Mouse (Mus musculus): Measurements from ENCODE around the gene Anxa4. TPM values are rescaled to one million over a fixed set of nuclear protein-coding genes. Genes with fewer than 3 reads are reported as not detected.

Anxa4 gene
- polyA plus RNA-seq, 1 experiment from 2014 or later = 167 TPM

GRCm38 (mm10) chr6:86736313-86736712, 57.1 kb downstream of the Anxa4 start:
- TF ChIP-seq CTCF (IDR thresholded peaks at IDR 0.05) = no peak
- no peak for TF ChIP-seq EP300 (IDR thresholded peaks at IDR 0.05)
- Histone ChIP-seq H3K27ac (ENCODE audit: low read length) (no peak overlapping the region), H3K4me1 (ENCODE audit: insufficient read depth, low read depth, low read length) (peaks cover 6% of the 10 kb centered on the region; the same call in 1 of the 2 replicates), H3K4me3 (ENCODE audit: low read depth, low read length) (no peak overlapping the region), H3K27me3 (replicated peaks; ENCODE audit: insufficient read depth, low read length) (no peaks in the 10 kb centered on the region), H3K36me3 (ENCODE audit: insufficient read depth, low read length) (0 out of 2 replicates have a peak, but pooled peaks cover 2% of the 10 kb centered on the region), H3K9me3 (ENCODE audit: low read length) (no peaks in the 10 kb centered on the region), H3K4me2 (replicated peaks; ENCODE audit: low read depth, low read length) (no peak overlapping the region), H3K9ac (replicated peaks; ENCODE audit: low read depth) (no peak overlapping the region)
- WGBS = 81% methylated on average over 4 of the region's 4 CpGs
- ATAC-seq (no peak), DNase-seq (ENCODE audit: low spot score) (no peak)

DNA sequence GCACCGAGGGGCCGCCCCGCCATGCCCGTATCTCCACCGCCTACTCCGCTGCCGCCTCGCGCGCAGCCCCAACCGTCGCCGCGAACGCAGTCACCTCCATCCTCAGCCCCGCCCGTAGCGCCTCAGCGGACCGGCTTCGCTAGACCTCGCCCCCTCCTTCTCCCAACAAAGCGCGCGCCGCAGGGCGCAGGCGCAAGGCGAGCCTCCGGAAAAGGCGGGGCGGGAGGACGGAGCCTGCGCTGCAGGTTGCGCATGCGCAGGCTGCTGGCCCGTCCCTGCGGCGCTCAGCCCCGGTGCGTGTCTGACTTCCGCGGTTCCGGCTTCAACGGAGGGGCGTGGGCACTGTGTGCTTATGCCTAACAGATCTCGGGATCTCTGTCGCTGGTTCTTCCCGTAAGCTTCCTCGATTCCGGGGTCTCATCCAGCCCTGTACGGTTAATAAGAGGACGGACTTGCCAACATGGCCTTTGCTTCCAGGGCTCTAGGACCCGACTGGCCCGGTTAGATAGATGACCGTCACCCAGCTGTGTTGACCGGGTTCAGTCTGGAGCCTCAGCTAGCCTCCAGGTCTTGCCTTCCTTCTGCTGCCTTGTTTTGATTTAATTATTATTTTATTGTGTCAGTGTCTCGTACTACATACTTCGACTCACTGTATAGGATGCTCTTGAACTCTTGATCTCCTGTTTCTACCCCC, 60.1 kb downstream of the Anxa4 start, which contains the start of gene Gmcl1:
Gene Gmcl1 (minus strand): TSS at position 201 of the 694 bp plus-strand sequence.
- no peaks in the 10 kb centered on the region for H3K9me3 ChIP-seq (ENCODE audit: low read length)
- peak within 1 kb of the TSS; percentile 66 for H3K9ac ChIP-seq (replicated peaks; ENCODE audit: low read depth)
- no peaks in the 10 kb centered on the region for H3K27me3 ChIP-seq (replicated peaks; ENCODE audit: insufficient read depth, low read length)
- WGBS = 2% methylated on average over 50 of the region's 59 CpGs
- DNase-seq (ENCODE audit: low spot score) = peak; percentile 98
- no peaks in the 10 kb centered on the region for H3K36me3 ChIP-seq (ENCODE audit: insufficient read depth, low read length)
- peak within 1 kb of the TSS; percentile 90 for H3K4me3 ChIP-seq (ENCODE audit: low read depth, low read length)
- peaks cover 6% of the 10 kb centered on the region; the same call in 1 of the 2 replicates for H3K4me1 ChIP-seq (ENCODE audit: insufficient read depth, low read depth, low read length)
- ATAC-seq = peak; percentile 96
- H3K4me2 ChIP-seq (replicated peaks; ENCODE audit: low read depth, low read length) = peak within 1 kb of the TSS; percentile 100
- peak within 1 kb of the TSS; percentile 68 for H3K27ac ChIP-seq (ENCODE audit: low read length)
- TF ChIP-seq CTCF (IDR thresholded peaks at IDR 0.05) (no peak), EP300 (IDR thresholded peaks at IDR 0.05) (no peak)

DNA sequence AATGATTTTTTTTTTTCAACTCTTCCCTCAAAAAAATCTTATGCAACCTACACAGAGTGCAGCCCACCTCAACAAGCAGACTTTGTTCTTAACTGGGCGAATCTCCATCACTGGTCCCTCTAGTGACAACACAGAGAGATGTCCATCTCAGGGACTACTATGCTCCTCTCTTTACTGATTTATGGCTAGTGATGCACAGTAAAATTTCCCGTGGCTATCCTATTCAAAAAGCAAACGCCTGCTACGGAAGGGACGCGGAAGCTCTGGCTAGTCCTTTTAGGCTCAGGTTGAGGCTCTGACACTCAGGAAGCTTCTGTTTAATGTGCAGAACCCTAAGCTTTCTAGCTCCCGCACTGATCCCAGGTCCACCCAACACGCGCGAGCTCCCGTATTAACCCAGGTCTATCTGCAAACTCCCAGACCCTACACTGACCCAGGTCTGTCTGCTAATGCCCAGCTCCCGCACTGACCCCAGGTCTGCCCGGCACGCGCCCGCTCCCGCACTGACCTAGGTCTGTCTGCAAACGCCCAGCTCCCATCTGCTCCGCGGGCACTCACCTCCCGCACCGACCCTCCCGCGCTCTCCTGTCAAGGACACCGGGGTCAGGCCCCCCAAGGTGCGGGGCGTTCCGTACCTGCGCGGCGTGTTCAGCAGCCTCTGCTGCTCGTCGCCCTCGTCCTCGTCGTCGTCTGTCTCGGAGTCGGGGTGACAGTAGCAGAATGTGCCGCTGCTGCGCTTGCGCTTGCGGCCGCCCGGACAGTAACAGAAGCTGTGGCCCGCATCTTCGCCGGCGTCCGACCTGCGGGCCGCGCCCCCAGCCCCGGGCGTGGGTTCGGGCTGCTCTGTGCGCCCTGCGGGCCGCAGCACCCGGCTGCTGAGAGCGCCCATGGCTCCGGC, 60.9 kb downstream of the Anxa4 start:
- WGBS = 2% methylated on average over 57 of the region's 62 CpGs
- DNase-seq (ENCODE audit: low spot score) = peak; percentile 30
- H3K9ac ChIP-seq (replicated peaks; ENCODE audit: low read depth) = peak overlapping the region; percentile 55

DNA sequence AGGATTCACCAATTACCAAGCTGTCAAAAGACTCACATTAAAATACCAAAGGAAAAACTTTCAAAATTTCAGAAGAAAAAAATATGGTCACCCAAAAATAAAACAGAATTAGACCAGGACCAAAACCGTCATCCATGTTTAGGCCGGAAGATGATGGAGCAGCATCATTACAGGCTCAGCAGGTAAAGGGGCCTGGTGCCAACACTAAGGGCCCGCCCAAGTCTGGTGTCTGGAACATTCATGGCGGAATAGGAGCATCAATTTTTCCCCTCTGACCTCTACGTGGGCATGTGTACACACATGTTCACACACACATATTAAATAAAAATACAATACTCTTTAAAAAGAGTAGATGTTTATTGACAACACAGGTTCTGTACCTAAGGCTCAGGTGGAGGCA, 64.7 kb downstream of the Anxa4 start:
- Histone ChIP-seq H3K9me3 (ENCODE audit: low read length) (no peaks in the 10 kb centered on the region), H3K27me3 (replicated peaks; ENCODE audit: insufficient read depth, low read length) (no peaks in the 10 kb centered on the region), H3K4me2 (replicated peaks; ENCODE audit: low read depth, low read length) (no peak overlapping the region), H3K9ac (replicated peaks; ENCODE audit: low read depth) (no peak overlapping the region), H3K27ac (ENCODE audit: low read length) (no peak overlapping the region), H3K36me3 (ENCODE audit: insufficient read depth, low read length) (no peaks in the 10 kb centered on the region), H3K4me1 (ENCODE audit: insufficient read depth, low read depth, low read length) (no peaks in the 10 kb centered on the region), H3K4me3 (ENCODE audit: low read depth, low read length) (no peak overlapping the region)
- 89% methylated on average over 5 of the region's 5 CpGs for WGBS
- ATAC-seq = no peak
- no peak for DNase-seq (ENCODE audit: low spot score)
- TF ChIP-seq CTCF (IDR thresholded peaks at IDR 0.05) (no peak), EP300 (IDR thresholded peaks at IDR 0.05) (no peak)

More for the DNA sequence above, 60.9 kb downstream of the Anxa4 start:
- TF ChIP-seq EP300 (IDR thresholded peaks at IDR 0.05) (no peak), CTCF (IDR thresholded peaks at IDR 0.05) (no peak)
- Histone ChIP-seq H3K9me3 (ENCODE audit: low read length) (no peaks in the 10 kb centered on the region), H3K4me3 (ENCODE audit: low read depth, low read length) (peak overlapping the region; percentile 90), H3K27me3 (replicated peaks; ENCODE audit: insufficient read depth, low read length) (no peaks in the 10 kb centered on the region), H3K4me1 (ENCODE audit: insufficient read depth, low read depth, low read length) (peaks cover 6% of the 10 kb centered on the region; the same call in 1 of the 2 replicates), H3K36me3 (ENCODE audit: insufficient read depth, low read length) (no peaks in the 10 kb centered on the region), H3K4me2 (replicated peaks; ENCODE audit: low read depth, low read length) (peak overlapping the region; percentile 100), H3K27ac (ENCODE audit: low read length) (peak overlapping the region; percentile 68)
- peak; percentile 18 for ATAC-seq

GRCm38 (mm10) chr6:86721977-86722376, 71.4 kb downstream of the Anxa4 start:
- no peaks in the 10 kb centered on the region for H3K4me1 ChIP-seq (ENCODE audit: insufficient read depth, low read depth, low read length)
- no peaks in the 10 kb centered on the region for H3K9me3 ChIP-seq (ENCODE audit: low read length)
- H3K4me2 ChIP-seq (replicated peaks; ENCODE audit: low read depth, low read length) = no peak overlapping the region
- no peak for ATAC-seq
- H3K36me3 ChIP-seq (ENCODE audit: insufficient read depth, low read length) = no peaks in the 10 kb centered on the region
- no peak overlapping the region for H3K27ac ChIP-seq (ENCODE audit: low read length)
- no peak overlapping the region for H3K4me3 ChIP-seq (ENCODE audit: low read depth, low read length)
- 65% methylated on average over 3 of the region's 3 CpGs for WGBS
- no peaks in the 10 kb centered on the region for H3K27me3 ChIP-seq (replicated peaks; ENCODE audit: insufficient read depth, low read length)
- no peak for TF ChIP-seq CTCF (IDR thresholded peaks at IDR 0.05)
- TF ChIP-seq EP300 (IDR thresholded peaks at IDR 0.05) = no peak
- no peak overlapping the region for H3K9ac ChIP-seq (replicated peaks; ENCODE audit: low read depth)
- DNase-seq (ENCODE audit: low spot score) = no peak
